In genomic region chr11:47139867-47140266, GRCm38 (mm10) we compare ENCODE assay signal across 27 mouse cellular contexts.
A peak's percentile ranks its signal among the peaks of the same experiment; 100 is the strongest.
DNase-seq lines count a peak whose midpoint lies in the region; ATAC-seq and TF ChIP-seq lines count a peak whose summit lies in the region.
"Had no signal": no experiment of that assay in that cellular context is flagged by ENCODE, and none has a peak within 500 bp of the region (broad histone marks: within the 10 kb centered on the region; RNA-seq: fewer than 3 reads in every experiment).

No protein-coding gene starts in this region.

- H3K9ac ChIP-seq in kidney, embryonic 15.5 days = no peak overlapping the region
- H3K9ac ChIP-seq in intestine, embryonic 16.5 days (ENCODE audit: low read depth, low read length) = no peak overlapping the region
- H3K9ac ChIP-seq in midbrain, postnatal 0 days (replicated peaks; ENCODE audit: low read length, poor library complexity, severe bottlenecking) = no peak overlapping the region
- H3K9ac ChIP-seq: embryonic facial prominence, embryonic 13.5 days; forebrain, embryonic 13.5 days; hindbrain, embryonic 12.5 days; hindbrain, embryonic 15.5 days had no signal

- no peak overlapping the region for H3K4me3 ChIP-seq in kidney, embryonic 15.5 days (replicated peaks)
- no peak overlapping the region for H3K4me3 ChIP-seq in embryonic fibroblast, embryonic 13.5 days (ENCODE audit: insufficient read depth, low read length)
- H3K4me3 ChIP-seq in intestine, embryonic 16.5 days (ENCODE audit: low read length) = no peak overlapping the region
- no peak overlapping the region for H3K4me3 ChIP-seq in midbrain, postnatal 0 days (ENCODE audit: low read depth, low read length)
- H3K4me3 ChIP-seq: embryonic facial prominence, embryonic 10.5 days; embryonic facial prominence, embryonic 13.5 days; forebrain, embryonic 10.5 days; forebrain, embryonic 13.5 days; heart, adult 2 months; heart, embryonic 10.5 days; hindbrain, embryonic 12.5 days; hindbrain, embryonic 15.5 days had no signal

- no peaks in the 10 kb centered on the region for H3K36me3 ChIP-seq in kidney, embryonic 15.5 days
- H3K36me3 ChIP-seq in intestine, embryonic 16.5 days (ENCODE audit: control insufficient read depth, insufficient read depth, low read length) = no peaks in the 10 kb centered on the region
- H3K36me3 ChIP-seq in midbrain, postnatal 0 days (ENCODE audit: insufficient read depth, low read length) = no peaks in the 10 kb centered on the region
- H3K36me3 ChIP-seq: embryonic facial prominence, embryonic 10.5 days; embryonic facial prominence, embryonic 13.5 days; forebrain, embryonic 10.5 days; G1E; heart, embryonic 10.5 days; hindbrain, embryonic 12.5 days; hindbrain, embryonic 15.5 days had no signal

- no peak for ATAC-seq in kidney, embryonic 15.5 days (replicated peaks; ENCODE audit: low FRiP score)
- ATAC-seq in intestine, embryonic 16.5 days = peak; percentile 63; the same call in 1 of the 2 replicates
- ATAC-seq in midbrain, postnatal 0 days (ENCODE audit: low FRiP score) = no peak
- ATAC-seq: forebrain, embryonic 13.5 days; forebrain, embryonic 16.5 days had no signal

- no peaks in the 10 kb centered on the region for H3K4me1 ChIP-seq in kidney, embryonic 15.5 days
- H3K4me1 ChIP-seq in embryonic fibroblast, embryonic 13.5 days (ENCODE audit: control insufficient read depth, insufficient read depth, low read length) = peaks cover 5% of the 10 kb centered on the region
- H3K4me1 ChIP-seq in intestine, embryonic 16.5 days (ENCODE audit: control insufficient read depth, insufficient read depth, low read length) = no peaks in the 10 kb centered on the region
- no peaks in the 10 kb centered on the region for H3K4me1 ChIP-seq in midbrain, postnatal 0 days (ENCODE audit: insufficient read depth, low read length)
- H3K4me1 ChIP-seq: embryonic facial prominence, embryonic 10.5 days; embryonic facial prominence, embryonic 13.5 days; forebrain, embryonic 10.5 days; forebrain, embryonic 13.5 days; heart, embryonic 10.5 days; hindbrain, embryonic 12.5 days; hindbrain, embryonic 15.5 days had no signal

- H3K27ac ChIP-seq in kidney, embryonic 15.5 days = no peak overlapping the region
- H3K27ac ChIP-seq in embryonic fibroblast, embryonic 13.5 days (ENCODE audit: insufficient read depth, low read length) = peak overlapping the region; percentile 90
- no peak overlapping the region for H3K27ac ChIP-seq in intestine, embryonic 16.5 days (ENCODE audit: low read length)
- H3K27ac ChIP-seq in midbrain, postnatal 0 days (ENCODE audit: low read depth, low read length) = no peak overlapping the region
- H3K27ac ChIP-seq: embryonic facial prominence, embryonic 10.5 days; embryonic facial prominence, embryonic 13.5 days; forebrain, embryonic 10.5 days; forebrain, embryonic 13.5 days; heart, adult 2 months; heart, embryonic 10.5 days; hindbrain, embryonic 12.5 days; hindbrain, embryonic 15.5 days had no signal

- DNase-seq in kidney, adult 9 months = peak; percentile 9
- DNase-seq in midbrain, postnatal 0 days (ENCODE audit: low spot score) = no peak
- DNase-seq in urinary bladder, postnatal 4 days (ENCODE audit: low spot score in 2 of 2) = no peak
- DNase-seq: adrenal gland, adult 2 months; adrenal gland, postnatal 14 days; B cell, adult 2 months; cerebellum, adult 11-12 months; cerebellum, adult 8-10 months; cerebellum, postnatal 10 days; cerebellum, postnatal 36 days; embryo, embryonic 11 days; gastrocnemius, postnatal 10 days; gastrocnemius, postnatal 36 days; heart, adult 2 months had no signal

- TF ChIP-seq CTCF in embryonic fibroblast, embryonic 13.5 days (IDR thresholded peaks at IDR 0.05; ENCODE audit: borderline replicate concordance, insufficient read depth, low read length) = no peak
- TF ChIP-seq CTCF in midbrain, postnatal 0 days (IDR thresholded peaks at IDR 0.05) = no peak

- 89% methylated on average over 2 of the region's 2 CpGs for WGBS in kidney, embryonic 15.5 days
- WGBS in intestine, embryonic 16.5 days = 68% methylated on average over 2 of the region's 2 CpGs
- WGBS in midbrain, postnatal 0 days = 73% methylated on average over 2 of the region's 2 CpGs

- no peaks in the 10 kb centered on the region; the same call in 1 of the 2 replicates for H3K9me3 ChIP-seq in kidney, embryonic 15.5 days (replicated peaks)
- no peaks in the 10 kb centered on the region for H3K9me3 ChIP-seq in intestine, embryonic 16.5 days (ENCODE audit: control insufficient read depth, low read length)
- no peaks in the 10 kb centered on the region for H3K9me3 ChIP-seq in midbrain, postnatal 0 days (ENCODE audit: low read length)
- H3K9me3 ChIP-seq: embryonic facial prominence, embryonic 10.5 days; embryonic facial prominence, embryonic 13.5 days; forebrain, embryonic 10.5 days; forebrain, embryonic 13.5 days; G1E; heart, embryonic 10.5 days; hindbrain, embryonic 12.5 days; hindbrain, embryonic 15.5 days had no signal

- no peaks in the 10 kb centered on the region for H3K27me3 ChIP-seq in kidney, embryonic 15.5 days
- H3K27me3 ChIP-seq in intestine, embryonic 16.5 days (replicated peaks; ENCODE audit: control insufficient read depth, insufficient read depth, low read length) = no peaks in the 10 kb centered on the region
- no peaks in the 10 kb centered on the region for H3K27me3 ChIP-seq in midbrain, postnatal 0 days (ENCODE audit: insufficient read depth, low read length)
- H3K27me3 ChIP-seq: CH12.LX; embryonic facial prominence, embryonic 13.5 days; forebrain, embryonic 13.5 days; hindbrain, embryonic 12.5 days; hindbrain, embryonic 15.5 days had no signal

- no peak overlapping the region for H3K4me2 ChIP-seq in kidney, embryonic 15.5 days
- H3K4me2 ChIP-seq in intestine, embryonic 16.5 days (ENCODE audit: low read depth, low read length) = no peak overlapping the region
- no peak overlapping the region for H3K4me2 ChIP-seq in midbrain, postnatal 0 days (ENCODE audit: low read depth, low read length, poor library complexity, severe bottlenecking)
- H3K4me2 ChIP-seq: embryonic facial prominence, embryonic 13.5 days; forebrain, embryonic 13.5 days; hindbrain, embryonic 12.5 days; hindbrain, embryonic 15.5 days had no signal

- TF ChIP-seq POLR2A in embryonic fibroblast, embryonic 13.5 days (IDR thresholded peaks at IDR 0.05; ENCODE audit: low read depth, low read length) = no peak
